Mouse (Mus musculus): ENCODE measurements at regions not wholly inside any gene's neighbourhood (a gene's known extent, or its start where the extent isn't known, plus 50 kb on each side); places are given as distances from the start of the nearest gene placed in this dataset.

- no peaks in the 10 kb centered on the region for H3K9me3 ChIP-seq (replicated peaks; ENCODE audit: low read length)
- H3K79me2 ChIP-seq (replicated peaks; ENCODE audit: control insufficient read depth, extremely low read depth, insufficient read depth, poor library complexity, severe bottlenecking), result no peaks in the 10 kb centered on the region
- no peaks in the 10 kb centered on the region for H3K4me1 ChIP-seq (ENCODE audit: control insufficient read depth in 1 of 2, insufficient read depth in 2 of 2)
- TF ChIP-seq IRF4 (IDR thresholded peaks at IDR 0.05; ENCODE audit: low read depth, low read length), result no peak
- TF ChIP-seq TBP (conservative IDR thresholded peaks at IDR 0.05; ENCODE audit: low read depth, low read length), result no peak
- no peak for TF ChIP-seq RAD21 (IDR thresholded peaks at IDR 0.05; ENCODE audit: low read depth, low read length)
- no peak for TF ChIP-seq PAX5 (IDR thresholded peaks at IDR 0.05; ENCODE audit: low read length)
- TF ChIP-seq NRF1 (IDR thresholded peaks at IDR 0.05; ENCODE audit: low read depth, low read length), result no peak
- DNase-seq (ENCODE audit: extremely low read depth), result no peak
- dilution Hi-C loops (cut with MboI; ENCODE audit: extremely low pct_ligation_motif_present, extremely low pct_unique_long_range_greater_than_20kb, low sequenced_read_pairs), result no loop called here
- H3K27ac ChIP-seq (ENCODE audit: insufficient read depth, low read depth), result no peak overlapping the region
- H3K9ac ChIP-seq (ENCODE audit: insufficient read depth, low read depth), result no peak overlapping the region
- in situ Hi-C loops (cut with MboI; ENCODE audit: low pct_ligation_motif_present, low pct_unique_long_range_greater_than_20kb, low sequenced_read_pairs), result no loop called here
- no peaks in the 10 kb centered on the region for H3K36me3 ChIP-seq (replicated peaks in 1 of 2; ENCODE audit: control insufficient read depth in 1 of 2, insufficient read depth in 1 of 2, low read length in 1 of 2)
- no peak overlapping the region for H3K4me2 ChIP-seq (ENCODE audit: insufficient read depth, low read depth, poor library complexity, severe bottlenecking)
- H3K27me3 ChIP-seq (replicated peaks), result peaks cover 92% of the 10 kb centered on the region
- no peak overlapping the region for H3K4me3 ChIP-seq (replicated peaks in 1 of 3; ENCODE audit: low read depth in 2 of 3, low read length in 2 of 3, poor library complexity in 1 of 3)
Observed at GRCm38 (mm10) chr1:92741047-92741446, 90.4 kb upstream of the Gpc1 start.

DNA sequence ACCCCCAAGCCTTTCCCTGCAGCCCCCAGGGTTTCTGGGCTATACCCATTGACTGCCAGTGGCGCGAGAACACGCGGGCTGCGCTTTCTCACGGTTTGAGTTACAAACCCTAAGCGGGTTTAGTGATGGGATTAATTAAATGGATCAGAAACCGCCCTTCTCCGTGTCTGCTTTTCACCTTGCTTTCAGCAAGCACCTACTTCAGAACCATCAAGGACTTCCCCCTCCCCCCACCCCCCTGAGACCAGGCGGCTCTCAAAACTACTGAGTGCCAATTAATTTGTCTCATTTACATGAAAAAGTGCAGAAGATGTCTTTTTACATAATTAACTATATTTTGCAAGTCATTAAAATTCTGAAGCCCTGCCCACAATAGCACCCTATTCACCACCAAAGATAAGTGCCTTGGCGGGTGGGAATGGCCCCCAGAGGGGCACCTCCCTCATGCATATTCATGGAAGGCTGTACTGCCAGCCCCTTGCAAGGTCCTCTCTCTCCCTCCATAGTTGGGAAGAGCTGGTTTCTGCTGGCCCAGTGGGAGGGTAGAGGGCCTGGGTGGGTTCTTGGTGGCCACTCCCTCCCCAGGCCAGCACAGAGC, 89.1 kb upstream of the Otos start:
- Histone ChIP-seq H3K4me1 (ENCODE audit: control insufficient read depth in 1 of 2, insufficient read depth in 2 of 2) (no peaks in the 10 kb centered on the region), H3K4me2 (ENCODE audit: insufficient read depth, low read depth, poor library complexity, severe bottlenecking) (no peak overlapping the region), H3K9me3 (replicated peaks; ENCODE audit: low read length) (no peaks in the 10 kb centered on the region), H3K27me3 (replicated peaks) (peaks cover 94% of the 10 kb centered on the region), H3K9ac (ENCODE audit: insufficient read depth, low read depth) (no peak overlapping the region), H3K36me3 (replicated peaks in 1 of 2; ENCODE audit: control insufficient read depth in 1 of 2, insufficient read depth in 1 of 2, low read length in 1 of 2) (no peaks in the 10 kb centered on the region), H3K4me3 (replicated peaks in 1 of 3; ENCODE audit: low read depth in 2 of 3, low read length in 2 of 3, poor library complexity in 1 of 3) (no peak overlapping the region), H3K79me2 (replicated peaks; ENCODE audit: control insufficient read depth, extremely low read depth, insufficient read depth, poor library complexity, severe bottlenecking) (no peaks in the 10 kb centered on the region), H3K27ac (ENCODE audit: insufficient read depth, low read depth) (no peak overlapping the region)
- TF ChIP-seq ZKSCAN1 (IDR thresholded peaks at IDR 0.05; ENCODE audit: borderline replicate concordance, low read depth, low read length) (no peak), JUND (conservative IDR thresholded peaks at IDR 0.05; ENCODE audit: low read depth, low read length) (no peak), HCFC1 (IDR thresholded peaks at IDR 0.05; ENCODE audit: low read depth, low read length) (no peak), EP300 (IDR thresholded peaks at IDR 0.05; ENCODE audit: low read length) (no peak), USF2 (conservative IDR thresholded peaks at IDR 0.05; ENCODE audit: low read depth, low read length) (no peak), IRF4 (IDR thresholded peaks at IDR 0.05; ENCODE audit: low read depth, low read length) (no peak), SIN3A (IDR thresholded peaks at IDR 0.05; ENCODE audit: low read length) (no peak), NELFE (IDR thresholded peaks at IDR 0.05; ENCODE audit: low read depth, low read length) (no peak), CHD1 (IDR thresholded peaks at IDR 0.05; ENCODE audit: low read depth, low read length) (no peak), JUN (IDR thresholded peaks at IDR 0.05; ENCODE audit: insufficient read depth, low read depth, low read length) (no peak), CTCF (conservative IDR thresholded peaks at IDR 0.05 in 1 of 2, IDR thresholded peaks at IDR 0.05 in 1 of 2; ENCODE audit: low read depth in 2 of 2, low read length in 2 of 2) (no peak), MAFK (IDR thresholded peaks at IDR 0.05; ENCODE audit: insufficient replicate concordance, low read length) (no peak), USF1 (IDR thresholded peaks at IDR 0.05; ENCODE audit: low read depth, low read length) (no peak)
- dilution Hi-C loops (cut with MboI; ENCODE audit: extremely low pct_ligation_motif_present, extremely low pct_unique_long_range_greater_than_20kb, low sequenced_read_pairs), result no loop called here
- in situ Hi-C loops (cut with MboI; ENCODE audit: low pct_ligation_motif_present, low pct_unique_long_range_greater_than_20kb, low sequenced_read_pairs), result no loop called here
- no peak for DNase-seq (ENCODE audit: extremely low read depth)
